Mouse (Mus musculus) stomach, postnatal 0 days (tissue): Measurements from ENCODE around the gene Ccnb1ip1.

ENCODE experiments used
- CTCF ChIP-seq: IDR thresholded peaks from 2 replicates; pipeline ENCODE4 v1.5.1; 2016; ENCODE audit warnings: antibody characterized with exemption, low read depth, mild to moderate bottlenecking, moderate library complexity
- EP300 ChIP-seq: optimal IDR thresholded peaks from 2 replicates; pipeline ENCODE3; 2016; ENCODE audit warnings: antibody characterized with exemption

DNA sequence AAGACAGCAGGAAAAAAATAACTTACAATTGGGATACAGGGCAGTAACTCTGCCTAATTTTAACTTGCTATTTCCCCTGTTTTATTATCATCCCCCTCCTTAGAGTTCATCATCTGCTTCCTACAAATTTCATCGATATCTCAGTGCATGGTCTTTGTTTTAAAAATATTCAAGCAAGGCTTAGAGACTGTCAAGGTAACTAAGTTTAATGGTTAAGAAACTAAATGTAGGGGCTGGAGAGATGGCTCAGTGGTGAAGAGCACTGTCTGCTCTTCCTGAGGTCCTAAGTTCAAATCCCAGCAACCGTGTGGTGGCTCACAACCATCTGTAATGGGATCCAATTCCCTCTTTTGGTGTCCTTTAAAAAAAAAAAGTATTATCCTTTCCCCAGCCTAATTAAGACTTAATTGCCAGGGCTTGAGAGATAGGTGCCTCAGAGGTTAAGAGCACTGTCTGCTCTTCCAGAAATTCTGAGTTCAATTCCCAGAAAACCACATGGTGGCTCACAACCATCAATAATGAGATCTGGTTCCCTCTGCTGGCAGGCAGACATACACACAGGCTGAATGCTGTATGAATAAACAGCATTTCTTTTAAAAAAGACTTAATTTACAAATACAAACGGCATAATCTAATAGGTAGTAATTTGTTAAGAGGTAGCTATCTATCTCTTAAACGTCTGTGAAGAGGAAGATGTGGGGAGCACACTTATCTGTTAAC is 4.5 kb downstream of the Ccnb1ip1 start:
- peak; percentile 76 for TF ChIP-seq CTCF
- no peak for TF ChIP-seq EP300
